Mouse (Mus musculus) neural tube, embryonic 13.5 days (tissue): ENCODE measurements at regions not wholly inside any gene's neighbourhood (a gene's known extent, or its start where the extent isn't known, plus 50 kb on each side); places are given as distances from the start of the nearest gene placed in this dataset.
A peak's percentile ranks its signal among the peaks of the same experiment; 100 is the strongest.

ENCODE experiments used
- ATAC-seq: fragments of 200-750 bp; cut with Nextera tagmentation; 2 replicates; pipeline ENCODE4 v1.8.0; 2017; ENCODE audit warnings: low read depth, mild to moderate bottlenecking, moderate TSS enrichment, moderate library complexity
- H3K27ac ChIP-seq: fragments of 300-500 bp; sonication (generic); replicated peaks from 2 replicates; pipeline ENCODE4 v1.5.1; 2015; ENCODE audit warnings: moderate library complexity, mild to moderate bottlenecking, inconsistent platforms
- H3K27me3 ChIP-seq: fragments of 300-500 bp; sonication (generic); 2 replicates; pipeline ENCODE4 v1.6.1; 2015; ENCODE audit warnings: mild to moderate bottlenecking, inconsistent platforms
- H3K36me3 ChIP-seq: fragments of 300-500 bp; sonication (generic); 2 replicates; pipeline ENCODE4 v1.6.1; 2015; ENCODE audit warnings: mild to moderate bottlenecking, inconsistent platforms
- H3K4me1 ChIP-seq: fragments of 300-500 bp; sonication (generic); replicated peaks from 2 replicates; pipeline ENCODE4 v1.6.1; 2015; ENCODE audit warnings: inconsistent platforms
- H3K4me2 ChIP-seq: fragments of 300-500 bp; sonication (generic); 2 replicates; pipeline ENCODE4 v1.6.1; 2015; ENCODE audit warnings: inconsistent platforms, mild to moderate bottlenecking, moderate library complexity
- H3K4me3 ChIP-seq: fragments of 300-500 bp; sonication (generic); 2 replicates; pipeline ENCODE4 v1.5.1; 2015; ENCODE audit warnings: mild to moderate bottlenecking, inconsistent platforms
- H3K9ac ChIP-seq: fragments of 300-500 bp; sonication (generic); 2 replicates; pipeline ENCODE4 v1.6.1; 2015; ENCODE audit warnings: moderate library complexity, mild to moderate bottlenecking, inconsistent platforms
- H3K9me3 ChIP-seq: fragments of 300-500 bp; sonication (generic); 2 replicates; pipeline ENCODE4 v1.6.1; 2016; ENCODE audit warnings: inconsistent platforms
- WGBS: fragments of 180-500 bp; shearing (Covaris S2); methylation state at CpG from one replicate; pipeline ENCODE4 v1.1.7; 2015; 5-methylcytosine and 5-hydroxymethylcytosine counted together

- peak overlapping the region; percentile 59; the same call in 1 of the 2 replicates for H3K27ac ChIP-seq
- no peaks in the 10 kb centered on the region for H3K36me3 ChIP-seq
- ATAC-seq = no peak
- peak overlapping the region; percentile 34; the same call in 1 of the 2 replicates for H3K9ac ChIP-seq
- H3K4me3 ChIP-seq = no peak overlapping the region
- no peaks in the 10 kb centered on the region for H3K9me3 ChIP-seq
- peaks cover 62% of the 10 kb centered on the region for H3K4me1 ChIP-seq
- WGBS = 49% methylated on average over 8 of the region's 8 CpGs
- no peak overlapping the region for H3K4me2 ChIP-seq
- H3K27me3 ChIP-seq = no peaks in the 10 kb centered on the region
Measured at GRCm38 (mm10) chr4:142302041-142302723, 63.0 kb upstream of the Kazn start.

- 54% methylated on average over 10 of the region's 10 CpGs for WGBS
- no peak overlapping the region for H3K9ac ChIP-seq
- no peak overlapping the region for H3K4me2 ChIP-seq
- 0 out of 2 replicates have a peak overlapping the region, but pooled peaks have one; percentile 20 for H3K27ac ChIP-seq
- no peaks in the 10 kb centered on the region for H3K9me3 ChIP-seq
- no peaks in the 10 kb centered on the region for H3K27me3 ChIP-seq
- H3K4me1 ChIP-seq = peaks cover 64% of the 10 kb centered on the region
- 0 out of 2 replicates have a peak, but pooled peaks have one; percentile 40 for ATAC-seq
- no peak overlapping the region for H3K4me3 ChIP-seq
- no peaks in the 10 kb centered on the region for H3K36me3 ChIP-seq
Measured at GRCm38 (mm10) chr4:142298770-142299337, 59.7 kb upstream of the Kazn start.

GRCm38 (mm10) chr4:142292760-142293159, 53.6 kb upstream of the Kazn start:
- Histone ChIP-seq H3K27me3 (no peaks in the 10 kb centered on the region), H3K27ac (peak overlapping the region; percentile 34), H3K9me3 (no peaks in the 10 kb centered on the region), H3K4me1 (peaks cover 39% of the 10 kb centered on the region), H3K9ac (no peak overlapping the region), H3K4me3 (no peak overlapping the region), H3K4me2 (no peak overlapping the region), H3K36me3 (no peaks in the 10 kb centered on the region)
- 0 out of 2 replicates have a peak, but pooled peaks have one; percentile 29 for ATAC-seq
- WGBS = 65% methylated on average over 7 of the region's 7 CpGs

DNA sequence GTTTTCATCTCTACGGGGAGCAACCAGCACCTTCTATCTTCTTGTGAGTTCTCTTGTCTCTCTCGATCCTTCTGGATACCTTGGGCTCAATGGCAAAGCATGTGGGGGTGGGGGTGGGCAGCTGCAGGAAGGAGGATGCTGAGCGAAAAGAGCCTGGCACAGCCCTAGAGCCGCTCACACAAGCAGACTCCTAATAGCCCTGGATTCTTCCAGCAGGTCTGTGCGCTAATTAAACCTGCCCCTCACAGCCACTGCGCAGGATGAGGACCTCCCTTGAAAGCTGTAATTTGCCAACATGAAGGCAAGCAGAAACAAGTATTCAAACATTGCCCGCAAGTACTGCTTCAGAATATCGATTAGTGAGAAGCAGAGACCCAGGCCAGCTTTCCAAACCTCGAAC, 53.1 kb upstream of the Kazn start:
- Histone ChIP-seq H3K36me3 (no peaks in the 10 kb centered on the region), H3K27me3 (no peaks in the 10 kb centered on the region), H3K4me1 (peaks cover 39% of the 10 kb centered on the region), H3K9me3 (no peaks in the 10 kb centered on the region), H3K9ac (no peak overlapping the region), H3K4me3 (no peak overlapping the region), H3K4me2 (no peak overlapping the region), H3K27ac (peak overlapping the region; percentile 34)
- peak; percentile 10; the same call in 1 of the 2 replicates for ATAC-seq
- WGBS = 68% methylated on average over 9 of the region's 9 CpGs

GRCm38 (mm10) chr4:142291366-142291765, 52.2 kb upstream of the Kazn start:
- ATAC-seq = no peak
- no peak overlapping the region for H3K27ac ChIP-seq
- no peaks in the 10 kb centered on the region for H3K27me3 ChIP-seq
- no peak overlapping the region for H3K9ac ChIP-seq
- H3K36me3 ChIP-seq = no peaks in the 10 kb centered on the region
- WGBS = 80% methylated on average over 3 of the region's 3 CpGs
- no peaks in the 10 kb centered on the region for H3K9me3 ChIP-seq
- no peak overlapping the region for H3K4me3 ChIP-seq
- H3K4me2 ChIP-seq = no peak overlapping the region
- peaks cover 31% of the 10 kb centered on the region for H3K4me1 ChIP-seq
